Mouse (Mus musculus): ENCODE data around the gene Carmil3.

The Carmil3 gene

GRCm38 (mm10) chr14:55490361-55491201 is at the start of gene Carmil3:
TSS of gene Carmil3 (plus strand) at chr14:55490651.
- in situ Hi-C loops (cut with MboI) = no loop called here

DNA sequence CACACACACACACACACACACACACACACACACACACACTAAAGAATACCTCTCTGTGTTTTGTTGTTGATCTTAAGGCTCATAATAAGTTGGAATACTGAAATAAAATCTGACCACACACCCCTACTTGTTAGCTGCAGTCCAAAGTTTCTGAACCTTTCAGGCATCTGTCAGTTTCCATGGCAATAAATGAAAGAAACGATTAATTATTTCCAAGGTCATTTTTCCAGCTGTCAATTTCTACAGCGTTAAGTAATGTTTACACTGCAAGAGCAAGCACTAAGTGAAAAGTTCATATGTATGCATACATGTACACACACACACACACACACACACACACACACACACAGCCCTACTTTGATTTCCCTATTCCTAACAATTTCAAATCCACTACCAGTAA is 32.8 kb upstream of the Carmil3 start:
- in situ Hi-C loops (cut with MboI) = no loop called here

DNA sequence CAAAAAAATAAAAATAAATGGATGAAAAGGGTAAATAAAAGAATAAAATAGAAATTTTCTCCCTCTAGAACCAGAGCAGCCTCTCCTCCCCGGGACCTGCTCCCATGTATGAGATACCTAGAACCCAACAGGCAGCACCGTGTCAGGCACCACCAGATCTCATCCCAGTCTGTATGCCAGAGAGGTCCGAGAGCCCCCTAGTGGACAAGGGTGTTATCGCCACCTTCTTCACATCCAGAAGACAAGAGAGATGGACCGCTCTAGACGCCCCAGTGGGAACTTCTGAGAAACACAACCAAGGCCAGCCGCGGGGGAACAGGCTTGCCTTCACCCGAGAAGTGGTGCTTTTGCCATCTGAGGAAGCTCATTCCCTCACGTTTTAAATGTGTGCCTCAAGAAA is 32.2 kb upstream of the Carmil3 start:
- in situ Hi-C loops (cut with MboI) = no loop called here

GRCm38 (mm10) chr14:55458761-55459160 is 31.7 kb upstream of the Carmil3 start:
- in situ Hi-C loops (cut with MboI) = no loop called here

GRCm38 (mm10) chr14:55459796-55460195 is 30.7 kb upstream of the Carmil3 start:
- in situ Hi-C loops (cut with MboI) = no loop called here

- in situ Hi-C loops (cut with MboI) = no loop called here
Observed at GRCm38 (mm10) chr14:55460297-55460696, 30.2 kb upstream of the Carmil3 start.

- in situ Hi-C loops (cut with MboI) = no loop called here
Observed at GRCm38 (mm10) chr14:55461757-55462156, 28.7 kb upstream of the Carmil3 start.

DNA sequence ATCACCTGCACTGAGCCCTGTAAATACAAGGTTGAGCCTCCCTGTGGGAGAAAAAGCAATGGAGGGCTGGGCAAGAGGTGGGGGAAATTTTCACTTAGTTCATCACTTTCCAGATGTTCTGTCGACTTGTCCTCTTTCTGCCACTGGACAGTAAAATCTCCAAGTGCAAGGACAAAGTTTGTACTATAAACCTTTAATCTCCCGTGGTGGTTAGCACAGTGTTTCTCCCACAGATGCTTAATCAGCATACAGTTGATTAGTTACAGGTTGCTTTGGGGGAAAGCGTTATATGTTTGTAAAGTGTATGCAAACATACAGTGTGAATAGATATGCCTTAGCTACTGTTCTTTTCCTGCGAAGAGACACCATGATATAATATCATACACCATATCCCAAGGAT is 24.0 kb upstream of the Carmil3 start:
- in situ Hi-C loops (cut with MboI) = no loop called here

DNA sequence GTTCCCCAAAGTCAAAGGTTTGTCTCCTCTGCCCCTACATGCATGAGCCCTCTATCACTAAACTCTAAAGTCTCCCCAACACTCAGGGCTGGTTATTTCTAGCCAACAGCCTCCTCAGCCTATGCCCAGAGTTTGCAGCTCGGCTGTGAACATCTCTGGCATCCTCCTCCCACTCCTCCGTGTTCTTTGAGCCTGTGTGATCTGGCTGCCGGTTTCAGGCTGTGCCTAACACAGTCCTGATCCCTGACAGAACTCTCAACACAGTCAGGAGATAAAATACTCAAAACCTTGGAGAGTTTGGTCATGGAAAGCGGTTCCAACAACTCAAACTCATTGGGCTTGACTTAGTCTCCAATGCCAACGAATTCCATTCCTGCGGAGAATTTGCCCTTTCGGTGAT is 23.3 kb upstream of the Carmil3 start:
- in situ Hi-C loops (cut with MboI) = no loop called here

DNA sequence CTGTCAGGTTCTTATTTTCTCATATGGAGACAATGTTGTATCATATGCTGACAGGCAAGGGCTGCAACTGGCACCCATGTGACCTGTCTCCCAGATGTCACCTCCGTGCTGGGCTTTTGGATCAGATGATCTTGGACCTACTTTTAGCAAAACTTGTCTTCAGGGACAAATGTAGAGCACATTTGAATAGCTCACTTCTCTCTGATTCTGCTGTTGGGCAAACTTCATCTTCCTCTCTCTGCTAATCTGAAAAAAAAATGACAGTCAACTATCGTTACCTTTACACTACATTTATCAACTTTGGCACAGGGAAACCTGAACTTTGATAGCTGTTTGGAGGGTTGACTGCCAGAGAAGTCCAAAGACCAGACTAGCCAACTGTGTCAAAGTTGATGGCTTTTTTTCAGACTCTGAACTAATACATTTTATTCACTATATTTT is 22.1 kb upstream of the Carmil3 start:
- in situ Hi-C loops (cut with MboI) = no loop called here

DNA sequence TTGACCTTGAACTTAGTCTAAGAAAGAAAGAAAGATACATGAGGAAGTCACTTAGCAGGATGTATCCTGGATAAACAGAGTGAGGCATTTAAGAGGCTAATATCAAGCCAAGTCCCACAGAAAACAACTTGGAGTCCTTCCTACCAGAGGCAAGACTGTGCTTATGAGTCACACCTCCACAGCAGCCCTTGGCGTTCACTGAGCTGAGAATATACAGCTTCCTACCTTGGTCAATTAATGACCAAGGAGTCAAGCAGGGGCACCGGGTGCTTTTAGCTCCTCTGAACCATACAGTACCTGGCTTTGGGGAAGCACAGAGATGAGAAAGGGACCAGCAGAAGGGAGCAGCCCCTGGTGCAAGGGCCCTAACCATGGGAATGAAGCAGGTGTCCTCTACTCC is 21.4 kb upstream of the Carmil3 start:
- in situ Hi-C loops (cut with MboI) = no loop called here

- in situ Hi-C loops (cut with MboI) = no loop called here
Observed at GRCm38 (mm10) chr14:55469821-55470220, 20.6 kb upstream of the Carmil3 start.

GRCm38 (mm10) chr14:55470806-55471205 is 19.6 kb upstream of the Carmil3 start:
- in situ Hi-C loops (cut with MboI) = no loop called here

- in situ Hi-C loops (cut with MboI) = no loop called here
Observed at GRCm38 (mm10) chr14:55475654-55476053, 14.8 kb upstream of the Carmil3 start.

DNA sequence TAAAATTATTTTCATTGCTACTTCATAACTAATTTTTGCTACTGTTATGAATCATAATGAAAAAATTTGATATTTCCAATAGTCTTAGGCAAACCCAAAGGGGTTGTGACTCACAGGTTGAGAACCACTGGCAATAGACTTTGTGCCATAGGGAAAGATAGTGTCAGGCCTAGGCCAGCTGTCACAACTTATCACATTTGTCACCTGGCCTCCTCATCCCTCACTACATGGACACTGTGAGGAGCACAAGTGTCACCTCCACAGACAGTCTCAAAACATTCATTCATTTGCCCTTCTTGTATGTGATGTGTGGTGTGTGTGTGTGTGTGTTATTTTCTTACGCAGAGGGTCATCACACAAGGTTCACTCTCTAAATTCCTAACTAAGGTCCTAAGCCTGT is 13.0 kb upstream of the Carmil3 start:
- in situ Hi-C loops (cut with MboI) = no loop called here

DNA sequence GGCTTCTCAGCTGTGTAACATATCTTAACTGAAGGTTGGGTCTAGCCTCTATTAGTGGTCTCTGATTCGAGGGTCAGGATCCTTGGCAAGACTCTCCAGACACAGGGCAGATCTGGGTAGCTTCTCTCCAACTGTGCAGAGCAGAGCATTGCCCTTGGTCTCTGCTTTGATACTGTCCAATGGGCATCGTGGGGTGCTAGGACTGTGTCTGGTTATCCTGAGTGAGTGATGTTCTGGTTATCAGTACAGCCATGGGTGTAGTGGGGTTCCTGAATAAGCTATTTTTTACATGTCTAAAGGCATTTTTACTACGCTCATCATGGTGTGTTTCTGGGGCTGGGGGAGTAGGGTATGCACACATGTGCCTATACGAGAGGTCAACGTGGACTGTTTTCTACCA is 12.6 kb upstream of the Carmil3 start:
- in situ Hi-C loops (cut with MboI) = no loop called here

GRCm38 (mm10) chr14:55478651-55479599 is 11.5 kb upstream of the Carmil3 start, which contains the start of gene Dhrs4:
TSS of gene Dhrs4 (plus strand) at chr14:55478758.
- in situ Hi-C loops (cut with MboI) = no loop called here

- in situ Hi-C loops (cut with MboI) = no loop called here
Observed at GRCm38 (mm10) chr14:55479629-55480028, 10.8 kb upstream of the Carmil3 start.

DNA sequence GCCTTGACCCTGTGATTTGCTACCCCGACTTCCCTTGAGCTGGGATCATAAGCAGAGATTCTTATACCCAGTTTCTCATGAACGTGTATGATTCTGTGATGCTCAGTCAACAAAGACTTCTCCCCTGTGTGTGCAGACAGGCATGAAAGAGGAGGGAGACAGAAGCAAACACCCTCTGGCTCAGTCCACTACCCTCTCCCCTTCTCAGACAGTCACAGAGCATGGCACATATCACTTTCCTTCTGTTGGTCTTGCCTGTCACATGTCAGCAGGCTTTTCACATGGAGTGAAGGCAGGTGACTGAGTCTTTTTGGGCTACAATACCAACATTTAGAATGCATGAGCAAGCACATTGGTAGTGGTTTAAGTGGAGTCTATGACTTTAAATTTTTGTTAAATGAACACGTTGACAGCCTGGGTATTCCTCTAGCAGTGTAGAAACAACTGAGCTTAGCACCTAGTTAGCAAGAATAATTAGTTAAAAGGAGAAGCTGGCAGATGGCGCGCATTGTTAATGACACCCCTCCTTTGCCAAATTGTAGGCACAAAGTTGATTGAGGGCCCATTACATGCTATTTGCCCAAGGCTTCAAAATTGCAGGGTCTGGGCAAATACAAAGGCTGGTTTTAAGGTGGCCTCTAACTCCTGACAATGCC is 5.9 kb upstream of the Carmil3 start:
- in situ Hi-C loops (cut with MboI) = no loop called here

GRCm38 (mm10) chr14:55486836-55487235 is 3.6 kb upstream of the Carmil3 start:
- in situ Hi-C loops (cut with MboI) = no loop called here

DNA sequence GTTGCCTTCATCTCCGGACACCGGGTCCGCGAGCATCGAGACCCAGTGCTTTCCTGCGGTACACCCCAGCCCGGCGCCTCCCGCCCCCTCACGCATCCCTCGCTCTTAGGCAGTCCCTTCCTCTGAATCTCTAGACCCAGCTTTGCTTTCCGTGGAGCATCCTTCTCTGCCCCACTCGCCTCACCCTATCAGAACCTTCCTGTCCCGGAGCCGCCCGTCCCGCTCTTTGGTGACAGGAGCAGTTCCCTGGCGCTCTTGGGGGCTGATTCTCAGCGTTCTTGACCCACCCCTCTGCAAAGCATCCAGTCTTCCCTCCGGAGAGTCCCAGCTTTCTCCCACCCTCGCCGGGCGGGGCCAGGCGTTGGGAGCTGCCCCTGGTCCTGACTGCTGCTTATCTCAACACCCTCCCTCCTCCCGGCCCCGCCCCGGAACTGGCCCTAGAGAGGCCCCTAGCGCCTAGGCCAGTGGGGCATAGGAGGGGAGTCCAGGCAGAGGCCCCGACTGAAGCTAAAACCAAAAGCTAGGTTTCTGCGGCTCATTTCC is 911 bp downstream of the Carmil3 start:
- in situ Hi-C loops (cut with MboI) = no loop called here

DNA sequence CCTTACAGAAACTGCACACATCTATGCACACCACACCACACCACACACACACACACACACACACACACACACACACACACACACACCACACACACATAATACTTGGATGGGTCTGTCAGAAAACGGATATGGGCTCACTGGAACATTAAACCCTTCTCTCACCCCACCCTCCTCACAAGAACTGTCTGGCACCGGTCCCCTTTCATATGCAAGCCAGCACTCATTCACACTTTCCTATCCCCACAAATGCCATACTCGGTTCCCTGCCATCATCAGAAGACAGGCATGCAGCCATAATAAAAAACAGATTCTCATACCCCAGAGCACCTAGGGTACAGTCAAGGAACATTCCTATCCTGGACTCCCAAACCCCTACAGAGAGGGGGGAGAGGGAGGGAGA is 1.7 kb downstream of the Carmil3 start:
- in situ Hi-C loops (cut with MboI) = no loop called here

Measured in mature B cell (primary cell).